Mouse (Mus musculus): Measurements from ENCODE around the gene Med13l. TPM values are rescaled to one million over a fixed set of nuclear protein-coding genes. Genes with fewer than 3 reads are reported as not detected.

Med13l gene
- total RNA-seq, 2 experiments from 2014 or later = 25.1 to 25.6 TPM

- DNase-seq (ENCODE audit: low spot score) = no peak
Measured at GRCm38 (mm10) chr5:118688886-118689835, 128.7 kb downstream of the Med13l start.

DNA sequence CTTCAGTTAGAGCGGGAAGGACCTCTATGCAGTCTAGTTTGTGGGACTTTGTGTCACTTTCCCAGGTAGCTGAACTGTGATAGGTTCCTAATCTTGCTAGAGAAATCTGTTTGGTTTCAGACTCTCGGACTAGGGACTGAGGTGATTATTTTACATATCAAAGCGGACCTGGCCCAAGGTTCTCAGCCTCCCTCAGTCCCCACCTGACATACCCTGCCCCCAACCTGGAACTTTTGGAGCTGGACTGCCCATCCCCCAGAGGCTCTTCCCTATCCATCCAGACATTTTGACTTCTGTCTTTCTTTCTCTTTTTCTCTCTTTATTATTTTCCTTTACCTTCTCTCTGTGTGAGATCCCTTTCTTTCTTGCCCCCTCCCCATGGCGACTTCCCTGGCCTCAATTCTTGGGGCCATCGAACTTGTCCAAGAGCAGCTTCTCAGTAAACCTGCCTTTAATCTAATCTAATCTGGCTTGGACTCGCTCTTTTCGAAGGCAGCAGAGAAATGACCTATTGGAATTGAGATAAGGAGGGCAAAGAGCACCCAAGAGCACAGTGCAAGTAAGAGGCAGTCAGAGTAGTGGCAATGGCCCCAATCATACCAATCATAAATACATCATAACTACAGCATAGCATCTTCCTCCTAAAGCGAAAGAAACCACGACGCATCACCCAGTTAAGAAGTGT, 130.7 kb downstream of the Med13l start:
- no peak for DNase-seq (ENCODE audit: low spot score)

DNA sequence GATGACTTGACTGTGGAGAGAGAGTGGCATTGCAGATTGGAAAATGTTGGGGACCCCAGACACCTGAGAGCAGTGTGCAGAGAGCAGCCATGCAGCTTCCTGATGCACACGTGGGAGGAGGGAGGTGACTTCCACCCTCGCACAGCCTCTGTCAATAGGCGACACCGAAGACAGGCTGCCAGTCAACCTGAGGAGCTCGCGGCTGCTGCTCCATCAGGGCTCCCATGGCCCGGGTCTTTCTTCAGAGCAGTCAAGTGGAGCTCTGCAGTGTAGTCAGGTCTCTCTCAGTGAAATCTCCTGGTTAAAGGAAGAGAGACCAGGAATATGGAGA, 131.2 kb downstream of the Med13l start:
- DNase-seq (ENCODE audit: low spot score) = no peak

- DNase-seq (ENCODE audit: low spot score) = no peak
Measured at GRCm38 (mm10) chr5:118693996-118694395, 133.5 kb downstream of the Med13l start.

DNA sequence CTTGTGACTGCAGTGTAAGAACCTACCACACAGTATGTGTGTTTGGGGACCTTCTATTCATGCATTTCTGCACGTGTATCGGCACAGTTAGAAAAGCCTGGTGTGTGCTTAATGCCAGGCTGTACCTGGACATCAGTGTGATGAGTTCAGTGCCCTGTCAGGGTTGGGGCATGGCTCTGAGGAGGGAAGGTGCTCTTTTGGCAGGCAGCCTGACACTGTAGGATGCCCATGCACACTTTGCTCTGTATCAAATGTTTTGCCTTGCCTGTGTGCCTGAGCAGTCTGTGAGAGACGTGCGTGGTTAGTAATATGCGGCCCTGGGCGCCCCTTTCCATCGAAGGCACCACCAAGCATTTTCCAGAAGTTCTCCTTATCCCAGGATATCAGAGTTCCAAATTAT, 136.6 kb downstream of the Med13l start:
- DNase-seq (ENCODE audit: low spot score) = no peak

DNA sequence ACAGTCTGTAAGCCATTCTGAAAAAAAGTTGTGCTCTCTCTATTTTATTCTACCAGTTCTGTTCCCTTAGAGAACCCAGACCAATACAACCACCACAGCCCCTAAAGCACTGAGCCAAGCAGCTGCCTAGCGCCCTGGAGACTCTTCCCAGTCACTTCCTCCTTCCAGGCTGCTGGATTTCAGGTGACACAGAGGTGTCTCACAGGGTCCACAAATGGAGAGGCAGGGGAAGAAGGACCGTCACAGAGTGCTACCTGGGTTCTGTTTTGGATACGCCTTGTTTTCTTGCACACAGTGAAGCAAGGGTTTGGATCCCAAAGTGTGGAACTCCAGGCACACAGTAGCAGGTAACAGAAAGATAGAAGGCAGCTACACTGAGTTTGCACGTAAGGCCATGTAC, 140.5 kb downstream of the Med13l start:
- DNase-seq (ENCODE audit: low spot score) = no peak

DNA sequence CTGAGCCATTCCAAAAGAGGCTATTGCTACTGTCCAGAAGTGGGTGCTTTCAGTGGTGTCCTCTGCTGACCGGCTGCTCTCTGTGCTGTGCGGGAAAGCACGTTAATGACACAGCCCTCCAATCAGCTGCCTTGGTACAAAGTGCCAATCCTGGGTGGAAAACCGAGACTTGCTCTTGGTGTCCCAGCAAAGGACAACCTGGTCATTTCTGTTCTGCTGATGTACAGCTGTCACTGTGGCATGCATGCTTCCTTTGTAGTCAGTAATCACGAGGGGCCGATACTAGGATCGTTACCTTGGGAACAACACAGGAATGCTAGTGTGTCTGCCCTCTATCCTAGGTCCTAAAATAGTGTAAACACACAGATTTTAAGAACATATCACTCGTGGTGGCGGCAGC, 142.2 kb downstream of the Med13l start:
- DNase-seq (ENCODE audit: low spot score) = no peak

- no peak for DNase-seq (ENCODE audit: low spot score)
Measured at GRCm38 (mm10) chr5:118704148-118704547, 143.7 kb downstream of the Med13l start.

DNA sequence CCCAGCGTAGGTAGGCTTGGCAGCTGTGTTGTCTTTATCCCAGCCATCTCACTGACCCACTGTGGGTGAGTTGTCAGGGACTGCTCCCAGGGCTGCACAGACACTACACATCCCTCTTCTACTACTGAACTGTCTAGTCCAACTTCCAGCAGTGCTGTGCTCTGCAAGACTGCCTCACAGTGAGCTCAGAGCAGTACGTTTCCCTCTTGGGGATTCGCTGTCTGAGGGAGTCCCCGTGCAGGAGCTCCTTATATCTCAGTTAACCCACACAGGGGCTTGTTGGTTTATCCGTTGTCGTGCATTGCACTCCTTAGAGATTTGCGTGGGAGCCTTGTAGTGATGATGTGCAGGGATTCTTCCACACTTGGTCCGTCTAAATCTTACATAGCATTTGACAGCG, 144.5 kb downstream of the Med13l start:
- DNase-seq (ENCODE audit: low spot score) = no peak

GRCm38 (mm10) chr5:118706009-118706408, 145.5 kb downstream of the Med13l start:
- DNase-seq (ENCODE audit: low spot score) = no peak

- no peak for DNase-seq (ENCODE audit: low spot score)
Measured at GRCm38 (mm10) chr5:118706414-118706813, 145.9 kb downstream of the Med13l start.

GRCm38 (mm10) chr5:118707501-118707900, 147.0 kb downstream of the Med13l start:
- DNase-seq (ENCODE audit: low spot score) = no peak

DNA sequence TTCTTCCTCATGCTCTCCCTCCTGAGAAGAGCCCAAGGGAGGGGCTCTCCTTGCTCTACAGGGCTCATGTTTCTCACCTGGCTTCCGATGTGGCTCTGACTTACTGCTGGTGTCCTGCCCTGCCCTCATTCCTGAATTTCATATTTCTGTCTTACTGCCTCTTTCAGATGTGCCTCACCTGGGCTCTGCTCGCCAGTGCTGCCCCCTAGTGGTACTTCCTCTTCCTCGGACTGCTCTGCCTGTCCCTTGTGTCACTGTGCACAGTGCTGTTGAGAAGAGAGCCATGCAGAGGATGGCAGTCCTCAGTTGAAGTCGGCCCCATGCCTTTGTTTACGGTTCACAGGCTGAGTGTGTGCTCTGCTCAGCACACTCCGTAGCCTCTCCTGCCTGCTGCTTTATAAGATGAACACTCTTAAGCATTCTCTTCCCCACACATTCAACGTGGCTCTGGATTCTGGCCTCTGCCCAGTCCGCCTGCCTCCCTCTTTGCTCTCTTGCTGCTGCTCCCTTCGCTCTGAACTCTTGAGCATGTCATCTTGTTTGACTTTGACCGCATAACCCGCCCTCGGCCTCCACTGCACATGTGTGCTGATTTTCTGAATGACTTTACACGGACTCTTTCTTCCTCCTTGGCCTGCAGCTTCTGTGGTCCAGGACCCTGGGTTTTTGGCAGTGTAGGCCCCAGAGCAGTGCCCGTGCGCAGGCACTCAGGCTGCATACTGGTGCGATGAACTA, 147.9 kb downstream of the Med13l start:
- DNase-seq (ENCODE audit: low spot score) = peak; percentile 73

DNA sequence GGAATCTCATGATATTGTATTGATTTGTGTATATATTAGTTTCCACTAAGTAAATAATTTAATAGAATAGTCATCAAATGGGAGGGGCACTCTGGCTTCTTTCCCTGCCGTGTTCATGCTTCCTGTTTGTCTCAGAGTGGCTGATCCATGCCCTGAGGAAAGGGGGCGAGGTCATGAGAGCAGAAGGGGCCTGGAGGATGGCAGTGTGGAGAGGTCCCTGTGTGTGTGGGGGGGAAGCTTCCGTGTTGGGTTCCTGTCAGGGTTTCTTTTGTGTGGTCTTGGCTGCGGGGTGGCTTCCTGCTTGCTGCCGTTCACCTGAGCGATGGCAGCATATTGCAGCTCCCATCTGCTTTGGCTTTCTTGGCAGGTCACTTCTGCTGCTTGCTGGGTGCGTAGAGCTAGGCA, 149.4 kb downstream of the Med13l start:
- no peak for DNase-seq (ENCODE audit: low spot score)

- DNase-seq (ENCODE audit: low spot score) = no peak
Measured at GRCm38 (mm10) chr5:118715518-118715917, 155.0 kb downstream of the Med13l start.

- no peak for DNase-seq (ENCODE audit: low spot score)
Measured at GRCm38 (mm10) chr5:118716295-118717271, 156.1 kb downstream of the Med13l start.

GRCm38 (mm10) chr5:118717456-118717855, 157.0 kb downstream of the Med13l start:
- DNase-seq (ENCODE audit: low spot score) = no peak

GRCm38 (mm10) chr5:118718070-118718469, 157.6 kb downstream of the Med13l start:
- DNase-seq (ENCODE audit: low spot score) = no peak

- DNase-seq (ENCODE audit: low spot score) = no peak
Measured at GRCm38 (mm10) chr5:118721416-118721815, 160.9 kb downstream of the Med13l start.

- no peak for DNase-seq (ENCODE audit: low spot score)
Measured at GRCm38 (mm10) chr5:118721848-118722247, 161.4 kb downstream of the Med13l start.

- no peak for DNase-seq (ENCODE audit: low spot score)
Measured at GRCm38 (mm10) chr5:118722456-118722855, 162.0 kb downstream of the Med13l start.
